Mouse (Mus musculus) kidney, postnatal 4 days (tissue): ENCODE data around the gene Sec24b.
A peak's percentile ranks its signal among the peaks of the same experiment; 100 is the strongest.

Experiments used
- DNase-seq, 2 experiments: peaks; one replicate each; pipeline ENCODE4 v3.0.0; 2021; ENCODE audit warnings: mixed read lengths in 2 of 2

Sec24b gene

GRCm38 (mm10) chr3:130054587-130054986 is 6.8 kb downstream of the Sec24b start:
- DNase-seq: no peak

DNA sequence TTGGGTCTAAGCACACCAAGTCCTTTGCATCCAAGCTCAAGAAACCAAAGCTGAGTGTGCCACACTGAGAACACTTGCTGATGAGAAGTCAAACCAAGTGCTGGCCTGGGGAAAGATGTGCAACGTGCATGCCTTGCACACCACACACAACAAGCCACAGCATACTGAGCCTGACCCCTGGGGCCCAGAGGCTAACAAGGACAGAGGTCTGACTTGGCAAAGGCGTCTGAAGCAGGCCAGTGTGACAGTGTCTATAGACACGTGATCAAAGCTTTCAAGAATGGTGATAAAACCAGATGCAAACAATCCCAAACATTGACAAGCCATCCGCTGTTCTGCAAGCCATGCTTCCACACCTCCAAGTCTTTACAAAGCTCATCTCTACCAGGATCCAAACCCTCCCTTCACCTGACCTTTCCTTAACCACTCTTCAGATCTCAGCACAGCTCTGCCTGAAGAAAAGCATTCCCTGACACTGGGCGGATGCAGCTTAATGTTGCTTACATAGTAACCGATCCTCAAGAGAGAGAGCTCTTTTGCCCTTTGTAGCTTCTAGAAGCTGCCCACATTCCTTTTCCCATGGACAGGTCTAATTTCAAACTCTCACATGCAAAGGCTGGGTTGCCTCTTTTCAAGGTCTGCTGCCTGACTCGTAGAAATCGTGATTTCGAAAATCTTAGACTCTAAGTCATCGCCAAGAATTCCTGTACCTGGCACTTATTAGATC is 7.8 kb downstream of the Sec24b start:
- DNase-seq: peak in 1 of 2 experiments; percentile 41

DNA sequence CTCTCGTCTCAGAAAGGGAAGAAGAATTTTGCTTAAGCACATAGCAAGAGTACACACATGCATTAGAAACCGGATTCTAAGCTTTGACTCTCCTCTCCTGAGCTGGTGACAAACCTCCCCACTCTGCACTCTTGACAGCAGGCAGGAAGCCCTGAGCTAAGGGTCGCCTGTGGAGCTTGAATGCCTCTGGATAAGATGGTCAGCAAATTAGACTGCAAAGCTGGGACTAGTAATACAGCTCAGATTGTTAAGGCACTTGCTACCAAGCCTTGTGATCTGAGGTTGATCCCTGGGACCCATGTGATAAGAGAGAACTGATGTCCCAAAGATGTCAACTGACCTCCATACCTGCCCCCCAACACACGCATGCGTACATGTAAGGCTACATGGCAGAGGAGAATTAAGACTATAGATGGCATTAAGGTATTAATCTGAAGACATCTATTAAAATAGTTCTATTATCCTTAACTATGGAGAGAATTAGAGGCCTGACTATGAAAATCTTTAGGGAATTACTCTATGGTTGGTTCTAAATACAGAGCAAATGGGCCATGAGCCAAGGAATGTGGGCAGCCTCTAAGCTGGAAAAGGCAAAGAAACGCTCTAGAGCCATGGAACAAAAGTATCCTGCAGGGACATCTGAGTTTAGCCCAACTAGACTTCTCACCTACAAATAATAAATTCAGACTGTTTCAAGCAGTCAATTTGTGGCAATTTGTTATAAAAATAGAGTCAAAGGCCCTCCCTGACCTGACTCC is 8.6 kb downstream of the Sec24b start:
- DNase-seq: no peak

- no peak for DNase-seq
Measured at GRCm38 (mm10) chr3:130052116-130052515, 9.2 kb downstream of the Sec24b start.

DNA sequence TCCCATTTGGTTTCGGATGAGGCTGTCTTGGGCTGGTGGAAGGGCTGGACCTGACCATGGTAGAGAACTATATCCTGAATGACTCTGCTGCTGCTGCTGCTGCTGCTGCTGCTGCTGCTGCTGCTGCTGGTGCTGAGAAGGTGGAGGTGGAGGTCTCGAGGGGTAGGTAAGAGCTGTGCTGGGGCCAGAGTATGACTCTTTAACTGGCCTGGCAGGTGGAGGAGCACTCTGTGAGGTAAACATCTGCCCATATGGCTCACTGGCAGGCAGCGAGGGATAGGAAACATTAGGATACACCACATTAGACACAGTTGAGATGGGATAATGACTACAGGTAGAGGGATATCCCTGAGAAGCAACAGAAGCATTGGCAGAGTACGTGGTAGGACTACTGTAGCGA is 20.6 kb downstream of the Sec24b start:
- no peak for DNase-seq

GRCm38 (mm10) chr3:130040017-130040416 is 21.3 kb downstream of the Sec24b start:
- DNase-seq: no peak

GRCm38 (mm10) chr3:130028741-130029140 is 32.6 kb downstream of the Sec24b start:
- no peak for DNase-seq

- no peak for DNase-seq
Measured at GRCm38 (mm10) chr3:130026181-130026580, 35.2 kb downstream of the Sec24b start.

DNA sequence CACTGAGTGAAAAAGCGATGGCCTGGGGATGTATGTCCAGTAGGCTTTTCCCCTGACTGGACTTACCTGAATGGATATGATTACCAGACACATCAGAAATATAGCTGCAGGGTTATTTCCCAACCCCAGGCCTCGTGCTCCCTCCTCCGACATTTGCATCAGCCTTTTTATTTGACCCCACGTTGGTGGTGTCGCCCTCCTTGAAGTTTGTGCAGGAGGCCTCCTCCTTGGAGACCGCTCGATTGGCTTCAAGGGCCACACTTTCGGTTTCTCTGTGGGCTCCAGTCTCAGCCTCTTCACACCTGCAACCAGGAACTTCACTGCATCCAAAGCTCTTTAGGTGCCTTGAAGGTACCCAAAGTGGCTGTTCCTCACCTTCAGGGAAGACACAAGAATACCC is 35.8 kb downstream of the Sec24b start:
- no peak for DNase-seq

DNA sequence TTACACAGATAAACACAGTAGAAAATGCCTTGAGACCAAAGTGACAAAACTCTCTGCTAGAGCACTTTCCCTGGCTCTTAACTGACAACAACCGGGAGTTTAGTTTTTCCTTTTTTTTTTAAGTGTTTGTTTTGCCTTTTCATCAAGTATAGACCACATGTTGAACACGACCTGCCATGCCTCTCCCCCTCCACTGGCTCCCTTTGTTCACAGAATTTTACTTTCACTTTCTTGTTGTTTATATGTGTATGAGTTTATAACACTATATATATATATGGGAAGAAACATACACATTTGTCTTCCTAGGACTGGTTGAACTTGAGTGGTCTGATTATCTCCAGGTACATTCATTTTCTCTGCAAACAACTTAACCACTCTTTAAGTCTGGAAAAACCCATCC is 48.4 kb downstream of the Sec24b start:
- DNase-seq: no peak

GRCm38 (mm10) chr3:130011236-130011635 is 50.1 kb downstream of the Sec24b start:
- no peak for DNase-seq

DNA sequence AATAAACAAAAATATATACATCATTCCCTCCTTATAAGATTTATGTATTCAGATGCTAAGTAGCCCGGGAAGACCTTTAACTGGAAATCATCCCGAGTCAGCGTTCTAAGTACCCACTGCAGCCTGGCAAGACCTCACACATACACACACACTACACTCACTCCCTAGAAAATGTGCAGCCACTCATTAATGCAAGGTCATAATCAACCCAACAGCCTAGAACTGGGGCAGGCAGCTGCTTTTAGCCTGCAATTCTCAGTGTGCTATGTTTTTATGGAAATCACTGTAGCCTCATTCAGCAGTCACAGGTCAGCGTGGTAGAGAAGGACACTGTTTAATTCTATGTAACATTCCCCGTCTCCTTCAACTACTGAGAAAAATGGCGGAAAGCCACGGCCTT is 55.2 kb downstream of the Sec24b start:
- DNase-seq: no peak

DNA sequence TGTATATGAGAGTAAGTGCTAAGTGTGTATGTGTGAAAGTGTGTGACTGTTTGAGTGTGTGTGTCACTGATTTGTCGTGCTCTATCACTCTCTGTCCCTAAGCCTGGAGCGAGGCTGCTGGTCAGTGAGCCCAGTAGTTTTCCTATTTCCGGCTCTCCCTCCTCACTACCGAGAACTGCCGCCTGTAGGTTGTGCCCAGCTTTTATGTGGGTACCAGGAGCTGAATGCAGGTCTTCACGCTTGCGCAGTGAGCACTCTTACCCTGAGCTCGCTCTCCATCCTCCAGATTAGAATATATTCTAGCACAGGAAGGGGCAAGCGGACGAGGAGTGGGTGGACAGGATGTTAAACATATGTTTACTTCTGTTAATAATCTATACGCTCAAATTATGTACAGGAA is 60.4 kb downstream of the Sec24b start:
- DNase-seq: no peak

GRCm38 (mm10) chr3:129998526-129998925 is 62.8 kb downstream of the Sec24b start:
- DNase-seq: no peak

GRCm38 (mm10) chr3:129998001-129998400 is 63.4 kb downstream of the Sec24b start:
- DNase-seq: no peak

DNA sequence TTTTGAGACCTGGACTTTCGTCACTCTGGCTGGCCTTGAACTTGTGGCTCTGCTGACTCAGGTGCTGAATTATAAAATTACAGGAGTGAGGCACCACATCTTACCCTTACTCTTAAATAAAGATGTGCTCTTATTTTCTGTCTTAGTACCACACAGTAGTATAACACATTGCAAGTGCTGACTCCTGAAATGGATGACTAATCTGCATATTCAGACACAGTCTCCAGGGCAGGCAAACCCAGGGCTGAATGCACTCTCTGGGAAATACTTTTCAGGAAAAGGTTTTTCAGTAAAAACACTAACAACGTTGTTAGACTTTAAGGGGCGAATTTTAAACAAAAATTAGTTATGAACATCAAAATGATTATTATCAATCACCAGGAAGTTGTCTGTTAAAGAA is 64.0 kb downstream of the Sec24b start:
- DNase-seq: no peak

DNA sequence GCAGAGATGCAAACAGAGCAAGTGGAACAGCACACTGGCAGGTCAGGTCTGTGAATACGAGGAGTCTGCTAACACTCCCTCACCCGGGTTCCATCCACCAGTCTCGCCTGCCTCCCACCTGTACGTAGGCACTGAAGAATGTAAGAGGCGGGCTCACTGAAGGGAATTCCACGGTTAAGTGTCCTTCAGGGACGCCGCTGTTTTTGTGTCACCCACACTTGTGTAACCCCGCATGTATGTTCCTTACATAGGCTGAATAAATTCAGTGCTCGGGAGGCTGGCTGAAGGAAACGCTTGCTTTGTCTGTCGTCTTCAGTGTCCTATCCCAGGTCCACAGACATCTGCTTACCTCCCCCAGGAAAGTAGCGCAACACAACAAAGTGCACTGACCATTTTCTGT is 74.1 kb downstream of the Sec24b start:
- no peak for DNase-seq

GRCm38 (mm10) chr3:129985335-129985734 is 76.0 kb downstream of the Sec24b start:
- DNase-seq: peak in 1 of 2 experiments; percentile 24

DNA sequence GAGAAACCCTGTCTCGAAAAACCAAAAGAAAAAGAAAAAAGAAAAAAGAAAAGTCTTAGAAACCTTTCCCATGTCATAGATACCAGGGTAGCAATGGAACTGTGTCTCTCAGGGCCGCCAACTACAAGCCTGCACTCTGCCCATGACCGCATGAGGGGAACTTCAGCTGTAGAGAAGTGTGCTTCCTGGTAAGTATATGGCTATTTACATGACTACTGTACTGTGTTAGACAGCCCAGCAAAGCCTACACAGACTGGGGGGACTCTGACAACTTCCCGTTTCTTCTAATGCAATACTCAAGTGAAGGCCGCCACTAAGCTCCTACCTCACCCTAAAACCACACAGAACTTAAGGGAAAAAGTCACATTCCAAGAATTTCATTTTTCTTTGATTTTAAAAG is 76.6 kb downstream of the Sec24b start:
- DNase-seq: no peak

DNA sequence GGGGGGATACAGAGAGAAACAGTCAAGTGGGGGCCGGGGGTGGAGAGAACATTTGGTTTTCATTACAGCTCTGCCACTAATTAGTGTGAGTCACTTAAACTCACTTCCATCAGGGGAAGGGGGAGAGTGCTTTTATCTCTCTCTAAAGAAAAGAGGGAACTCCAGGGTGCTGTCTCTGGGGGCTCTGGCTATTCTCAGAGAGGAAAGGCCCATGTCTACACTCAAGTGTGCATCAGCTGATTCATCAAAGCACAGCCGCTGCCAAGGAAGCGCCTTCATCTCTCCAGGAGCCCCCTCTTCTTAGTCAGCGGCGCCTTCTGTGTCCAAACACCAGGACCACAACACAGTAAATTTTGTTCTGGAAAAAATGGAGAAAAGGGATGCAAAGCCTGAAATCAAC is 79.1 kb downstream of the Sec24b start:
- no peak for DNase-seq

DNA sequence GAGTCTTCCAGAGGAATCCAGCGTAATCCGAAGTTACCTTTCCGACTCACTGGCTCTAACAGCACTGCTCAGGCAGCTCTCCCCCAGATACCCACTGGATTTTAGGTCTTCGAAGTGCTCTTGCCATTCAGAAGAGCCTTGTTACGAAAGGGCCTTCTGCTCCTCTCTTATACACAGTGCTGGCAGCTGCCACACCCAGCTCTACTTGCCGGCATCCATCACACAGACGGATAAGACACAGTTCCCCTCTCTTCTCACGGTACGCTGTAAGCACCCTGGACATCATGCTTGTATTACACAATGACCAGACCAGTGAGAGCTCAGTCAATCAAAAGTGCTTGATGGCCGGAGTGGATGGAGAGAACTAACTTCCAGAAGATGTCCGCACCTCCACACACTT is 79.6 kb downstream of the Sec24b start:
- no peak for DNase-seq

DNA sequence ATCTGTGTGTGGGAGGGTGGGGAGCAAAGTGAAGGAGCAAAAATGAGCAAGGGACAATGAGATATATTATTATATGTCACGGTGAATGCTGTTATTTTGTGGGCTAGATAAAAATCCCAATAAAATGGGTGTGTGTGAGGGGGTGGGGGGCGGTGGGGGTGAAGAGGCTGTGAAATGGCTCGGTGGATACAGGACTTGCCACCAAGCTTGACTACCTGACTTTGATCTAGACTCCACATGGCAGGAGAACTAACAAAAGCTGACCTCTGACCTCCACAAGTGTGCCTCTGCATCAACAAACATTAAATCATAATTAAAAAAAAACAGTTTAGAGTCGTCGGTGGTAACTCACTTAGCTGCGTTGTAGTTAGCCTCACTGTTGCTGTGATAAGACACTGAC is 81.8 kb downstream of the Sec24b start:
- no peak for DNase-seq

DNA sequence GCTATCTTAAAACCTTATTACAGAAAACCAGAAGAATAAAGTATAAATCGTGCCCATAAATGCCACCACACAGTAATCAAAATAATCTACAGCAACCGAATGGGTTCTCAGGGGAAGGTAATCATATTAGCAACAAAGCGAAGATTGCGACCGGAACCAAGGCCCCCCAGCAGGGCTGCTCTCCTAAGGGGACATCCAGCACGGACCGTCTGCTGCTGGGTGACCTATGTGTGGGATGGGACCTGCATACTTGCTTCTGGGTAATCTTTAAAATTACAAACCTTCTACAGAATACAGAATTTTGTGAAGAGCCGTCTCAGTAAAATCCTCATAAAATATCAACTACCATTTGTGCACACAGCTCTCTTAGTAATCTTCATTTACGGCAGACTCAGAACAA is 82.6 kb downstream of the Sec24b start:
- no peak for DNase-seq

DNA sequence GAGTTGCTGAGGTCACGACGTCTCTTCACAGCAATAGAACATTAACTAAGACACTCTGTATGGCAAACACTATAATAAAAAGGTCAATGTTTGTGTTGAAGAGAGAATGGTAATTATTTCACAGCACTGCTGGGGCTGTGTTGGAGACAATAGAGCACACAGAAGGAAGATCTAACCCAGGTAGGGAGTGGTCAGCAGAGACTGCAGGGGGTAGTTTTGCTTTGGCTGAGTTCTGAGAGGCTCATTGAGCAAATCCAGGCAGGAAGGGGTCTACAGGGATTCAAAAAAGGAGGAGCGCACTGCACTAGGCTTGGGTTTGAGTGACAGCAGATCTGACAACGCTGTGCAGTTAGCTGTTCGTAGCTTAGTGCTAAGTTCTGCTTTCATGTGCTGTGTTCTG is 85.0 kb downstream of the Sec24b start:
- DNase-seq: no peak
